Mouse (Mus musculus): ENCODE results near the gene Pitx2.

The Pitx2 gene

GRCm38 (mm10) chr3:129217862-129218370 lies 18.2 kb downstream of the Pitx2 start:
- DNase-seq = no peak

DNA sequence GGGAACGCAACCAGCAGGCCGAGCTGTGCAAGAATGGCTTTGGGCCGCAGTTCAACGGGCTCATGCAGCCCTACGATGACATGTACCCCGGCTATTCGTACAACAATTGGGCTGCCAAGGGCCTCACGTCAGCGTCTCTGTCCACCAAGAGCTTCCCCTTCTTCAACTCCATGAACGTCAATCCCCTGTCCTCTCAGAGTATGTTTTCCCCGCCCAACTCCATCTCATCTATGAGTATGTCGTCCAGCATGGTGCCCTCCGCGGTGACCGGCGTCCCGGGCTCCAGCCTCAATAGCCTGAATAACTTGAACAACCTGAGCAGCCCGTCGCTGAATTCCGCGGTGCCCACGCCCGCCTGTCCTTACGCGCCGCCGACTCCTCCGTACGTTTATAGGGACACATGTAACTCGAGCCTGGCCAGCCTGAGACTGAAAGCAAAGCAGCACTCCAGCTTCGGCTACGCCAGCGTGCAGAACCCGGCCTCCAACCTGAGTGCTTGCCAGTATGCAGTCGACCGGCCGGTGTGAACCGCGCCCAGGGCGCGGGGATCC lies 18.8 kb downstream of the Pitx2 start:
- no peak for DNase-seq

DNA sequence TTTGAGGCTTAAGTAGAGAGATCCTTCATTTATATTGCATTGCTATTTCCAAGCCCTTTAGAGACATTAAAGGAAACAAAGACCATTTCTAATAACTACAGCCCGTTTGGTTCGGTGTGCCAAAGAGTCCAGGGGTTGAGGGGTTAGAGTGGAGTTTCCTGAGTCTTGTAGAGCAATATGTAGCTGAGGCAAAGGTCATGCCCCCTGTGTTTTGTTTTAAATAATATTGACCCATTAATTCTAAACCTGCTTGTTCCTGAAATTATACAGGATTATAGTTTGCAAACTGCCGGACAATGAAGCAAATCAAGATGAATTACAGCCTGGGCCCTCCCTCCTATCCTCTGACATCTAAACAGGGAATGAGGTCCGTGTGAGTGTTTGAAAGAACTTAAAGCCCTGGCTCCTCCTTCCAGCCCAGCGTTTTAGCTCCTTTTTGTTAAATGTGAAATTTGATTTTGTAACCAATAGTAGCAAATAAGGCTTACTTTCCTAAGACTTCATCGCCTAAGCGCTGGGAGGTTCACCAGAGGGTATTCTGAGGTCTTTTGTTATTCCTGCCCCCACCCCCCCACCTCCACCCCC lies 20.5 kb downstream of the Pitx2 start:
- no peak for DNase-seq

- DNase-seq = peak; percentile 81 to 83
These were observed 21.2 kb downstream of the Pitx2 start for GRCm38 (mm10) chr3:129220681-129221379.

DNA sequence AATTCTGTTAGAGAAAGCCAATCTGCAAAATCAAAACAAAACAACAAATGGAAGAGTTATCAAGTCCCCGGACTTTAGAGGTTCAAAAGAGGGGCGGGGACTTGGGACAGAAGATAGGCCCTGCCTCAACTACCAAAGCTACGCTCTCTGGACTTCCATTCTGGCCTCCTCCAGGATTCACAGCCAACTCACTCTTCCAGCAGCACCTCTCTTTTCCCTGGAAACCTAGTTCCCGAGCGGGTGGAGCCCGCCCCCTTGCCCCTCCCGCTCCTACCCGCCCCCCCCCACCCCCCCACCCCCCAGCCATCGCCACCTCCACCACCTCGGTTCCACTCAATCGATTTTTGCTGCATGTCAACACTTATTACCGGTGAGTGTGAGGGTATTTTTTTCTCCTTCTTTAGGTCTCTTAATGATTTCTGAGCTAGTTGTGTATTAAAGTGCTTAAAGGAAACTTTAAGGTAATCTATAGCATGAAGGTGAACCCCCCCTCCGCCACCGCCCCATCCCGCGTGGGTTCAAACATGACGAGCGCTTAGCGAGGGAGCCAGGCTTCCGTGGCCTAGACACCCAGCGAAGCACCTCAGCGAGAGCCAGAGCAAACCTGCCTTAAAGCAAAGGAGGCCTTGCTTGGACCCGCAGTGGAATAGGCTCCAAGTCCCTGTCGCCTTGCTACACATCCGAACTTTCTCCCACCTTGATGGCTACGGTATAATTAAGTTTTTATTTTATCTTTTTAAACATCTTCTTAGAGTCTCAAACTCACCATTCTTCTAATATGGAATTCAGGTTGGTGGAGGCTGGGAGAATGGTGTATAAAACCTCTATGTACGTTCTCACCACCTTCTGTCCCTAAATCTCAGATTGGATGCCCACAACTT lies 21.9 kb downstream of the Pitx2 start:
- no peak for DNase-seq

- DNase-seq = no peak
These were observed 23.0 kb downstream of the Pitx2 start for GRCm38 (mm10) chr3:129222448-129223290.

GRCm38 (mm10) chr3:129223401-129223800 lies 23.7 kb downstream of the Pitx2 start:
- DNase-seq = no peak

DNA sequence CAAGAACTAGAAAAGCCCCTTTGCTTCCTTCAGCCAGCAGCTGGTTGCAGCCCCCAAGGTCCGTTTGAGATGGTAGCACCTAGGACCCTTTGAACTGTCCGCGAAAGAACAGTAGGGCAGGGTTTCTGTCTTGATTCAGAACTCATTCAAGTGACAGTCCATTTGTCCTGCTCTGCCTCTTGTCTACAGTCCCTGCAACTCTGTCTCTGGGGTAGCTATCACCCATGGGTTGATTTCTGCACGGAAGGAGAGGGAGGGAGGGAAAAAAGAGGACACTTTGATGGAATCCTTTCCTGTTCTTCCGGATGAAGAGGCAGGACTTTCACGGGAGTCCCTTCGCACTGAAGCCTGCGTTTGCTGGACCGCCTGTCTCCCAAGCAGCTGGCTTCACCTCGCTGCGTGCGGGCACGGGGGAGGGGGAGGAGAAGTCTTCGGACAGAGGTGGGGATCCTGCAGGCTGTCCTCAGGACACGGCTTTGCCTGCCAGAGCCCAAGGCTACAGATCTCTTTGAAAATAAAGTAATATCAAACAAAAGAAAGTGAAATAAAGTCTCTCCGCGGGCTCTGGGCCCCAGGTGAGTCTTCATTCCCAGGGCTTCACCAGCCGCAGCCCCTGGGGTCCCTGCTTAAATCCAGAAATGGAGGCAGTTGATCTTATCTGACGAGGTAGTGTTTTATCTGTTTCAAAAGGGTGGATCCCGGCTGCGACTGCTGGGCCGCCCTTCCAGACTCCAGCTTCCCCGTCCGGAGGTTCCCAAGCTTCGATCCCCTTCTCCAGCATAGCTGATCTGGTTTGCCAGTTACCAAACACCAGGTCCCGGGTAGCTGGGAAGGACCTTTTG lies 24.5 kb downstream of the Pitx2 start:
- peak in 1 of 2 experiments; percentile 32 for DNase-seq

- peak; percentile 77 to 79 for DNase-seq
These were observed 25.3 kb downstream of the Pitx2 start for GRCm38 (mm10) chr3:129224806-129225576.

DNA sequence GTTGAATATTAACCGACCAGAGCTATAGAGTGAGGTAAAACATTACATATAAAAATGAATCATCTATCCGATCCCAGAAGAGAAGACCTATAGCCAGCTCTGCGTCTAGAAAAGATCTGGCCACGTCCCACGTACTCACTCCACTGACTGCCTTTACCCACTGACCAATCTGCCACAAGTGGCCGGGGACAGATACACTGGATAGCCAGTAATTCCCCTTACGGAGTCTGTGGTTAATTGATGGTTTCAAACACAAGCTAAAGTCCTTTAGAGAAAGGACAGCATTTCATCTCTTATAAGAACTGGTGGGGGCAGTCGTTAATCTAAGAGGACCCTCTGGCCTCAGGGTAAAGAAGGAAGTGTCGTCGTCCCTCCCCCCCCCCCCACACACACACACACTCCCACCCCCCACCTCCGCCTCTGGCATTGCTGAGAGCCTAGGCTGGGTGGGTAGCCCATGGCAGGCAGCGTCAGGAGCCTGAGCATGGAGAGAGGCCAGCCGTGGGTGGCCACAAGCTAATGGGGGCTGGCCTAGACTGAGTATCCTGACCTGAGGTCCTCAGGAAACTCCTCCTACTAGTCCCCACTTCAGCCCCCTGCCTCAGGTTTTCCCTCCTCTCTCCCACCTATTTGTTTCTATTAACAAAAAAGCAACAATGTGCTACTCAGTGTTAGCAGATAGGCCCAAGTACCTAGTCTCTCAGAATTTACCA lies 26.1 kb downstream of the Pitx2 start:
- no peak for DNase-seq

DNA sequence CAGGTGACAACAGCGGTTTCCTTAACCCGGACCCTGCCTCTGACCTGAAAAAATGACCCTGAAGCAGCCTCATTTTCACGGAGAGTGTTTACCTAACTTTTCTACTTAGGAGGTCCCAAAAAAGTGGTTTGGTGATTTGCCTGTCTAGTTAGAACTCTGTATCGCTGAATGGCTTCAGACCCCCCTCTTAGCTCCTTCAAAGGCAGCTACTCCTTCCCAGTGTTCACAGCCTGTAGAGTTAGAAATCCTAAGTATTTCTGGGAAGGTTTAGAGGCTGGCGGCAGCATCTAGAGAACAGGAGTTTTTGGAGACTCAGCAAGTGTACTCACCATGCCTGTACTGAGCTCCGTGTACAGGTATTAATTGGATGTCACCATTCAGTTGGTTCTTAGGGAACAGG lies 27.0 kb downstream of the Pitx2 start:
- DNase-seq = no peak

DNA sequence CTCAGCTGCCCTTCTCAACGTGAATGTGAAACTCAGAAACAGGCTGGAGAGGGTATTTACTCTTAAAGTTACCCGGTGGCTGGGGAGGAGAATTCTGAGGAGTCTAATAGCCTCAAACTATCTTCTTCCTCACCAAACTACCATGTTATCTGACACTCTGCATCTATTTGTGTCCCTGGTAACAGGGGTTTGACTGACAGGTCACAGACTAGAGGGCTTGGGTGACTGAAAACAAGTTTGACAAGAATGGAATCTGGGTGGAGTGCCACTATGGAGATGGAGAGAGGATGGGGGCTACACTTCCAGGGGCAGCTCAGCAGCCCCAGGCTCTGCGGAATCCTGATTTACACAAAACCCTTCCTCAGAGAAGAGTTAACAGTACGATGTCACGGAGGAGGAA lies 27.7 kb downstream of the Pitx2 start:
- DNase-seq = no peak

- no peak for DNase-seq
These were observed 38.3 kb downstream of the Pitx2 start for GRCm38 (mm10) chr3:129238010-129238409.

- no peak for DNase-seq
These were observed 39.1 kb downstream of the Pitx2 start for GRCm38 (mm10) chr3:129238664-129239258.

DNA sequence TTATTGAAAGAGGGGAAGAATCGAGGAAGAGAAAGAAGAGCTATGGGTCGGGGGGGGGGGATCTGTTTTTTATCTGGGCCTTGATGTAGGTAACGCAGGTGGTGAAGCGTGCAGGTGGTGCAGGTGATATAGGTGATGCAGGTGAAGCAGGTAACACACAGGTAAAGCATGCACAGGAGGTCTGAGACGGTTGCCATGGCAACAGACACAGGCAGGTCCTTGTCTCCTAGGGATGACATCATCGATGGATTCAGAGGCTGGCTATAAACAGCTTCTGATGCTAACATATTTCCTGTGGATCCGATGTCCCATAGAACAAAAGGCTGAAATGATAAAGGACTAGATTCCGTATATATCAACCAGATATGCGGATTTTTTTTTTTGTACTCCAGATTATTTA lies 51.3 kb downstream of the Pitx2 start:
- no peak for DNase-seq

DNA sequence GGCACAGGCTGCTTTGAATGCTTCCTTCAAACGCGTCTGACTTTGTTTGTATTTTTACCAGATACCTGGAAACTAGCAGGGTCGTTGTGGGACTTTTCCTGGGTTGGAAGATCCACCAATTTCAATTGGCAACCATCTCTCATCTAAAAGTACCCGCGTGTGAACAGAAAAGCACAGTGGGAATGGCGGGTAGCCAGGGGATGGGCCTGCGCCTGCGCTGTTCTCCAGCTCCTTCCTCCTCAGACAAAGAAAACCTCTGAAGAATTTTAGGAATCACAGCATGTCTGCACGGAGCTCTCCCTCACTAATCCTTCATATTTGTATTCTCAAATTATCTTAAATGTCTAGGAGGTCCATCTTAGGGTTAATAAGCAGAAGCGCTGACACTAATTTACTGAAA lies 54.6 kb downstream of the Pitx2 start:
- DNase-seq = no peak

DNA sequence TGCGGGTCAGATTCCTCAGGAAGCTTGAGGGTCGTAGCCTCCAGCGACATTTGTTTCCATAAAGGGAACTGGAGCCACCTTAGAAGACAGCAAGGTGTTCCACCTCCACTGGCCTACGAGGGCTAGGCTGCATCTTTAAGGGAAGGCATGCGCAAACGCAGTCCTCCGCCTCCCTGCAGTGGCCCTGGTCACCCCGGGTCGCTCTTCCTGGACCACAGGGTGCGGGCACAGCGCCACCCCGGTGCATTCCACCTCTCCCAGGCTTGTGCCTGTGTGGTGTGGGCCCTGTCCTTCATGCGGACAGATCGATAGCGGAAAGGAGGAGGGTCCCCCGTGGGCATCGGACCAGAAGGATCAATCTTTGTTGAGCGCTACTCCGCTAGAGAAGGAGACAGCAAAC lies 56.6 kb downstream of the Pitx2 start:
- no peak for DNase-seq

GRCm38 (mm10) chr3:129256766-129257165 lies 57.1 kb downstream of the Pitx2 start:
- peak; percentile 12 to 38 for DNase-seq

GRCm38 (mm10) chr3:129258497-129258896 lies 58.8 kb downstream of the Pitx2 start:
- no peak for DNase-seq

Data from kidney, adult 8-10 months (tissue).